Mouse (Mus musculus): ENCODE results near the gene Lce1g. TPM values are rescaled to one million over a fixed set of nuclear protein-coding genes. Genes with fewer than 3 reads are reported as not detected.

Gene Lce1g
- total RNA-seq (2015) (not detected in 2 replicates), total RNA-seq (2017) (not detected in 2 replicates)

DNA sequence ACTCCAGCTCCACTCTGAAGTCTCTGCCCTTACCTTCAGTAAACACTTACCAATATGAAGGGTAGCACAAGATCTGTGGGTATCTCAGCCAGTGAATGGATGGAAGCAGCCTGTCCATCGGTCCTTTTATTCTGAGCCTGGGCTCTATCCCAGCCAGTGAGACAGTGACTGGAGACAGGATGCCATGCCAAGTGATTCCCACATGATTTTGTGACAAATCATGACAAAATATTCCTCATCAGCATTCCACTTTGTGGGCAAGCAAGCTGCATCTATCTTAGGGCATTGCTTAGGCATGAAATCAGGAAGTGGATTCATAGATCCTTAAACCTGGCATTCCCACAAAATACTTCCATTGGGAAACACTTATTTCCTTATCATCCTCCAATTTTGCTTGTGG is at the start of gene Lce1g:
Lce1g (minus strand) TSS at position 101 of the 400 bp plus-strand sequence.
- no peak for ATAC-seq (replicated peaks; ENCODE audit: poor library complexity)

DNA sequence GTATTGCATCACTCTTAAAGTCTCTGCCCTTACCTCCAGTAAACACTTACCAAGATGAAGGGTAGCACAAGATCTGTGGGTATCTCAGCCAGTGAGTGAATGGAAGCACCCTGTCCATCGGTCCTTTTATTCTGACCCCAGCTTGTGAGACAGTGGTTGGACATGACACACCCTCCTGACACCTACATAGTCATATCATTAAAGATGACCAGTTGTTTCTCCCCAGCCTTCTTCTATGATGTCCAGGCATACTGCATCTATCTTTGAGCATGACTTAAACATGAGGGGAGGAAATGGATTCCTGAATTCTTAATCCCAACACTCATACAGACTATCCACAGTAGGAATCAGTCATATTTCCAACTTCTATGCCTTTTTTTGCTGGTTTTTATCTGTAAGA is 38.3 kb upstream of the Lce1g start, which contains the start of gene Lce1j:
Lce1j (minus strand) TSS at position 101 of the 400 bp plus-strand sequence.
- no peak for ATAC-seq (replicated peaks; ENCODE audit: poor library complexity)

DNA sequence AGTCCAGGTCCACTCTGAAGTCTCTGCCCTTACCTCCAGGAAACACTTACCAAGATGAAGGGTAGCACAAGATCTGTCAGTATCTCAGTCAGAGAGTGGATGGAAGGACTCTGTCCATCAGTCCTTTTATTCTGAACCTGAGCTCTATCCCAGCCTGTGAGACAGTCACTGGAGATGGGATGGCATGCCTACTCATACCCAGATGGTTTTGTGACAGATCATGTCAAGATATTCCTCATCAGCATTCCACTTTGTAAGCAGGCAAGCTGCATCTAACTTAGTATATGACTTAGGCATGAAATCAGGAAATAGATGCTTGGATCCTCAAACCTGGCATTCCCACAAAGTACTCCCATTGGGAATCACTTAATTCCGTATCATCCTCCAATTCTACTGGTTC is 26.7 kb upstream of the Lce1g start, which contains the start of gene Lce1i:
Lce1i (minus strand) TSS at position 101 of the 400 bp plus-strand sequence.
- no peak for ATAC-seq (replicated peaks; ENCODE audit: poor library complexity)

DNA sequence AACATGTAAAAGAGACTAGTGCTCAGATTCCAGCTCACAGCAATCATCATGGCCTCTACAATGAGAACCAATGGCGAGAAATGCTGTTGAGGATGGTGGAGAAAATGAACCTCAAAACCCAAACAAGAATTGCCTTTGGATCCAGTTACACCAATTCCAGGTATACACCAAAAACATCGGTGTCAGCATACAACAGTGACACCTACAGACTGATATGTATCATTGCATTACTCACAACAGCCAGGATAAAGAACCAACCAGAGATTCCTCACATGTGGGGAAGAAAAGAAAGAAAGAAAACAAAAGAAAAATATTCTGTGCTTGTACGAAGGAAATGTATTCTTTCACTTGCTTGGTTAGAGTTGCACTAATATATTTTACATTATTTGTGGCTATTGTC is 19.4 kb upstream of the Lce1g start:
- ATAC-seq (replicated peaks; ENCODE audit: poor library complexity) = no peak

DNA sequence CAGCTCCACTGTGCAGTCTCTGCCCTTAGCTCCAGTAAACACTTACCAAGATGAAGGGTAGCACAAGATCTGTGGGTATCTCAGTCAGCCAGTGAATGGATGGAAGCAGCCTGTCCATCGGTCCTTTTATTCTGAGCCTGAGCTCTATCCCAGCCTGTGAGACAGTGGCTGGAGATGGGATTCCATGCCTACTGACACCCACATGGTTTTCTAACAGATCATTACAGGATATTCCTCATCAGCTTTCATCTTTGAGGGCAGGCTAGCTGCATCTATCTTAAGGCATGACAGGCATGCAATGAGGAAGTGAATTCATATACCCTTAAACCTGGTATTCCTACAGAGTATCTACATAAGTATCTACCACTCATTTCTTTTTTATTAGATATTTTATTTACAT is 12.8 kb upstream of the Lce1g start, which contains the start of gene Lce1h:
Lce1h (minus strand) TSS at position 101 of the 400 bp plus-strand sequence.
- no peak for ATAC-seq (replicated peaks; ENCODE audit: poor library complexity)

DNA sequence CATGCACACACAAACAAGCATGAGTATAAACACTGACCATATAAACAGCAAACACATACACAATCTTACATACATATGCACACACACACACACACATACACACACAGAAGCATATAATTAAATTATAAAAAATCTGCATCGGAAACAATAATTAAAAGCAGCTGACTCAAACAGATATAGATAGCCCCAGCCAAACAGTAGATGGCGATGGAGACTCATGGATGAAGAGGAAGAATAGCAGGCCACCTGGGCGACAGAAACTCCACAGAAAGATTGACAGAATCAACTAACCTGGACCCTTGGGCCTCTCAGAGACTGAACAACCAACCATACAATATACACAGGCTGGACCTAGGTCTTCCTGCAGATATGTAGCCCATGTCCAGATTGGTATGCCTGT is 1.1 kb upstream of the Lce1g start:
- no peak for ATAC-seq (replicated peaks; ENCODE audit: poor library complexity)

DNA sequence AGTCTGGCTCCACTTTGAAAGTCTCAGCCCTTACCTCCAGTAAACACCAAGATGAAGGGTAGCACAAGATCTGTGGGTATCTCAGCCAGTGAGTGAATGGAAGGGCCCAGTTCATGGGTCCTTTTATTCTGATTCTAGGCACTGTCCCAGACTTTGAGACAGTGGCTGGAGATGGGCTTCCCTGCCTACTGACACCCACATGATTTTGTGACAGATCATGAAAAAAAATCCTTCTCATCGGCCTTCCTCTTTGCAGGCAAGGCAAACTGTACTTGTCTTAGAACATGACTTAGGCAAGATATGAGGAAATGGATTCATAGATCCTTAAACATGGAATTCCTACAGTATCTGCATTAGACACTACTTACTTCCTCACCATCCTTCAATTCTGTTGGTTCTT is 13.1 kb downstream of the Lce1g start, which contains the start of gene Gm38119:
Gm38119 (minus strand) TSS at position 101 of the 400 bp plus-strand sequence.
- ATAC-seq (replicated peaks; ENCODE audit: poor library complexity) = no peak

DNA sequence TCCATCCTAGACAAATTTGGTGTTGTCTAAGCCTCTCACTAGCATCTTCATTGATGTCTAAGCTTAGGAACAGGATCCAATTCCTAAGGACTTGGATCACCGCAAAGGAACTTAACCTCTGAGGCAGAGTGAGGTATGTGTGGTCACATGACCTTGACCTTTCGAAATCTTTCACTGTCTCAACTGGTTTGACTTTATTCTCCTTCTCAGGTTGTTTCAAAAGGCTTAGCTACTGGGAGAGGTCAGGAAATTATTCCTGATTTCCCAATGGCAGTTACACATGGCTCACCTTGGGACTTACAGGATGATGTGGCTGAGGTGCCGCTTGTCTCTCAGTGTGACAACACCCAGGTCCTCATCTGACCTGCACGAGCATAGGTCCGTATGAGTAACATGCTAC is 29.5 kb downstream of the Lce1g start:
- ATAC-seq (replicated peaks; ENCODE audit: poor library complexity) = no peak

DNA sequence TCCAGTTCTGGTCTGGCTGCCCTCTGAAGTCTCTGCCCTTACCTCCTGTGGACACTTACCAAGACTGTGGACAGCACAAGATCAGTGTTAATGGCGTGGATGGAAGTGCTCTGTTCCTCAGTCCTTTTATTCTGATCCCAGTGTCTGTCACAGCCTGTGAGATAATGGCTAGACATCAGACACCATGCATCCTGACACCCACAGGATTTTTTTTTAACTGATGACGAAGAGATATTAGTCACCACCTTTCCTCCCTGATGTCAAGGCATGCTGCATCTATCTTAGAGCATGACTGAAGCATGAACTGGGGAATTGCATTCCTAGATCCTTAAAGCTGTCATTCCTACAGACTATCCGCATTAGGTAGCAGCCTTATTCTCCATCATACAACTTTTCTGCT is 31.9 kb downstream of the Lce1g start, which contains the start of gene Lce1f:
Lce1f (minus strand) TSS at position 101 of the 400 bp plus-strand sequence.
- ATAC-seq (replicated peaks; ENCODE audit: poor library complexity) = no peak

DNA sequence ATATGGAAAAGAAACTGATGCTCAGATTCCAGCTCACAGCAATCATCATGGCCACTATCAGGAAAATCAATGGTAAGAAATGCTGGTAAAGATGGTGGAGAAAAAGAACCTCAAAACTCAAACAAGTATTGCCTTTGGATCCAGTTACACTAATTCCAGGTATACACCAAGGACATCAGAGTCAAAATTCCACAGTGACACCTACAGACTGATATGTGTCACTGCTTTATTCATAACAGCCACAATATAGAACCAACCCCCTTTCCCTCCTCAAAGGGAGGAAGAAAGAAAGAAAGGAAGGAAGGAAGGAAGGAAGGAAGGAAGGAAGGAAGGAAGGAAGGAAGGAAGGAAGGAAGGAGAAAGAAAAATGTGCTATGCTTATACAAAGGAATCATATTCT is 37.0 kb downstream of the Lce1g start:
- no peak for ATAC-seq (replicated peaks; ENCODE audit: poor library complexity)

DNA sequence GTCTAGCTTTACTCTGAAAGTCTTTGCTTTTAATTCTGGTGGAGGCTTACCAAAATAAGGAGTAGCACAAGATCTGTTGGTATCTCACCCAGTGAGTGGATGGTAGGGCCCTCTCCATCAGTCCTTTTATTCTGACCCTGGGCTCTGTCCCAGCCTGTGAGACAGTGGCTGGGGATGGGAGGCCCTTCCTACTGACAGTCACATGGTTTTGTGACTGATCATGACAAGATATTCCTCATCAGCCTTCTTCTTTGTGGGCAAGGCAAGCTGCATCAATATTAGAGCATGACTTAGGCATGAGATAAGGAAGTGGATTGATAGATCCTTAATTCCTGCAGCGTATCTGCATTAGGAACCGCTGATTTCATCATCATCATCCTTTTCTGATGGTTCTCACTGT is 43.2 kb downstream of the Lce1g start, which contains the start of gene Lce1e:
Lce1e (minus strand) TSS at position 101 of the 400 bp plus-strand sequence.
- ATAC-seq (replicated peaks; ENCODE audit: poor library complexity) = no peak

Other genes with a start within 250 kb of the Lce1g start
- gene 2310046K23Rik, start 217.8 kb downstream of the Lce1g start, total RNA-seq (2015) = not detected in 2 replicates
- not detected in 2 replicates for gene 2310046K23Rik, start 217.8 kb downstream of the Lce1g start, total RNA-seq (2017)
- gene Ivl, start 178.6 kb downstream of the Lce1g start, total RNA-seq (2015) = 0.22 TPM in 1 of 2 replicates, not detected in the other
- gene Ivl, start 178.6 kb downstream of the Lce1g start, total RNA-seq (2017) = 0.27 TPM in 1 of 2 replicates, not detected in the other
- not detected in 2 replicates for gene Smcp, start 163.3 kb downstream of the Lce1g start, total RNA-seq (2015)
- gene Smcp, start 163.3 kb downstream of the Lce1g start, total RNA-seq (2017) = not detected in 2 replicates
- not detected in 2 replicates for gene 2210017I01Rik, start 144.8 kb downstream of the Lce1g start, total RNA-seq (2015)
- not detected in 2 replicates for gene 2210017I01Rik, start 144.8 kb downstream of the Lce1g start, total RNA-seq (2017)
- not detected in 2 replicates for gene Lce6a, start 130.7 kb downstream of the Lce1g start, total RNA-seq (2015)
- gene Lce6a, start 130.7 kb downstream of the Lce1g start, total RNA-seq (2017) = not detected in 2 replicates
- gene Lce1a1, start 104.0 kb downstream of the Lce1g start, total RNA-seq (2015) = not detected in 2 replicates
- gene Lce1a1, start 104.0 kb downstream of the Lce1g start, total RNA-seq (2017) = not detected in 2 replicates
- not detected in 2 replicates for gene Lce1b, start 95.4 kb downstream of the Lce1g start, total RNA-seq (2015)
- gene Lce1b, start 95.4 kb downstream of the Lce1g start, total RNA-seq (2017) = not detected in 2 replicates
- not detected in 2 replicates for gene Lce1a2, start 82.0 kb downstream of the Lce1g start, total RNA-seq (2015)
- gene Lce1a2, start 82.0 kb downstream of the Lce1g start, total RNA-seq (2017) = not detected in 2 replicates
- gene Lce1c, start 73.1 kb downstream of the Lce1g start, total RNA-seq (2015) = not detected in 2 replicates
- not detected in 2 replicates for gene Lce1c, start 73.1 kb downstream of the Lce1g start, total RNA-seq (2017)
- not detected in 2 replicates for gene Lce1d, start 65.1 kb downstream of the Lce1g start, total RNA-seq (2015)
- not detected in 2 replicates for gene Lce1d, start 65.1 kb downstream of the Lce1g start, total RNA-seq (2017)
- not detected in 2 replicates for gene Lce1e, start 43.3 kb downstream of the Lce1g start, total RNA-seq (2015)
- gene Lce1e, start 43.3 kb downstream of the Lce1g start, total RNA-seq (2017) = not detected in 2 replicates
- not detected in 2 replicates for gene Lce1f, start 32.0 kb downstream of the Lce1g start, total RNA-seq (2015)
- gene Lce1f, start 32.0 kb downstream of the Lce1g start, total RNA-seq (2017) = not detected in 2 replicates
- gene Gm38119, start 13.2 kb downstream of the Lce1g start, total RNA-seq (2015) = not detected in 2 replicates
- not detected in 2 replicates for gene Gm38119, start 13.2 kb downstream of the Lce1g start, total RNA-seq (2017)
- not detected in 2 replicates for gene Lce1h, start 12.7 kb upstream of the Lce1g start, total RNA-seq (2015)
- not detected in 2 replicates for gene Lce1h, start 12.7 kb upstream of the Lce1g start, total RNA-seq (2017)
- gene Lce1i, start 26.6 kb upstream of the Lce1g start, total RNA-seq (2015) = not detected in 2 replicates
- not detected in 2 replicates for gene Lce1i, start 26.6 kb upstream of the Lce1g start, total RNA-seq (2017)
- not detected in 2 replicates for gene Lce1j, start 38.2 kb upstream of the Lce1g start, total RNA-seq (2015)
- gene Lce1j, start 38.2 kb upstream of the Lce1g start, total RNA-seq (2017) = not detected in 2 replicates
- not detected in 2 replicates for gene Lce1k, start 55.6 kb upstream of the Lce1g start, total RNA-seq (2015)
- not detected in 2 replicates for gene Lce1k, start 55.6 kb upstream of the Lce1g start, total RNA-seq (2017)
- not detected in 2 replicates for gene Kprp, start 74.9 kb upstream of the Lce1g start, total RNA-seq (2015)
- not detected in 2 replicates for gene Kprp, start 74.9 kb upstream of the Lce1g start, total RNA-seq (2017)
- not detected in 2 replicates for gene Lce1l, start 98.9 kb upstream of the Lce1g start, total RNA-seq (2015)
- gene Lce1l, start 98.9 kb upstream of the Lce1g start, total RNA-seq (2017) = not detected in 2 replicates
- gene 2310050C09Rik, start 117.9 kb upstream of the Lce1g start, total RNA-seq (2015) = not detected in 2 replicates
- not detected in 2 replicates for gene 2310050C09Rik, start 117.9 kb upstream of the Lce1g start, total RNA-seq (2017)
- gene Lce3a, start 173.9 kb upstream of the Lce1g start, total RNA-seq (2015) = not detected in 2 replicates
- gene Lce3a, start 173.9 kb upstream of the Lce1g start, total RNA-seq (2017) = not detected in 2 replicates
- not detected in 2 replicates for gene Lce3b, start 180.6 kb upstream of the Lce1g start, total RNA-seq (2015)
- gene Lce3b, start 180.6 kb upstream of the Lce1g start, total RNA-seq (2017) = not detected in 2 replicates
- gene Lce3c, start 192.1 kb upstream of the Lce1g start, total RNA-seq (2015) = not detected in 2 replicates
- gene Lce3c, start 192.1 kb upstream of the Lce1g start, total RNA-seq (2017) = not detected in 2 replicates
- not detected in 2 replicates for gene Lce3d, start 205.1 kb upstream of the Lce1g start, total RNA-seq (2015)
- gene Lce3d, start 205.1 kb upstream of the Lce1g start, total RNA-seq (2017) = not detected in 2 replicates
- gene Lce3e, start 214.7 kb upstream of the Lce1g start, total RNA-seq (2015) = not detected in 2 replicates
- gene Lce3e, start 214.7 kb upstream of the Lce1g start, total RNA-seq (2017) = not detected in 2 replicates
- not detected in 2 replicates for gene Lce3f, start 239.9 kb upstream of the Lce1g start, total RNA-seq (2015)
- gene Lce3f, start 239.9 kb upstream of the Lce1g start, total RNA-seq (2017) = not detected in 2 replicates